In genomic region chr10:9906185-9906584, GRCm38 (mm10) we compare ENCODE assay signal across 23 mouse cellular contexts.
"Had no signal": no experiment of that assay in that cellular context is flagged by ENCODE, and none has a peak within 500 bp of the region (broad histone marks: within the 10 kb centered on the region; RNA-seq: fewer than 3 reads in every experiment).

No protein-coding gene starts in this region.

- H3K4me3 ChIP-seq: heart, embryonic 10.5 days; heart, embryonic 12.5 days; hindbrain, embryonic 13.5 days; hindbrain, embryonic 15.5 days; limb, embryonic 10.5 days; limb, embryonic 12.5 days; liver, embryonic 13.5 days; liver, embryonic 15.5 days had no signal

- H3K27ac ChIP-seq: heart, embryonic 10.5 days; hindbrain, embryonic 13.5 days; hindbrain, embryonic 15.5 days; hindbrain, postnatal 0 days; kidney, postnatal 0 days; limb, embryonic 10.5 days; limb, embryonic 12.5 days; liver, embryonic 13.5 days; liver, embryonic 15.5 days had no signal

- DNase-seq: gastrocnemius, postnatal 14 days; gastrocnemius, postnatal 36 days; heart, adult 18-20 months; heart, postnatal 14 days; heart, postnatal 36 days; kidney, adult 11 months; kidney, adult 2 months; kidney, postnatal 14 days; layer of hippocampus, adult 9-11 months; layer of hippocampus, postnatal 36 days; liver; liver, embryonic 13.5 days had no signal

- H3K4me1 ChIP-seq: heart, embryonic 10.5 days; heart, embryonic 12.5 days; hindbrain, embryonic 13.5 days; hindbrain, embryonic 15.5 days; limb, embryonic 12.5 days had no signal

- H3K4me2 ChIP-seq: heart, embryonic 12.5 days; hindbrain, embryonic 13.5 days; hindbrain, embryonic 15.5 days; limb, embryonic 12.5 days; liver, embryonic 11.5 days; liver, embryonic 13.5 days; liver, embryonic 15.5 days had no signal

- H3K36me3 ChIP-seq: heart, embryonic 10.5 days; heart, embryonic 12.5 days; hindbrain, embryonic 13.5 days; hindbrain, embryonic 15.5 days; limb, embryonic 10.5 days; limb, embryonic 12.5 days; liver, embryonic 13.5 days; liver, embryonic 15.5 days had no signal

- H3K9ac ChIP-seq: heart, embryonic 12.5 days; hindbrain, embryonic 13.5 days; hindbrain, embryonic 15.5 days; limb, embryonic 12.5 days; liver, embryonic 13.5 days; liver, embryonic 15.5 days had no signal

- ATAC-seq: hindbrain, postnatal 0 days; intestine, embryonic 16.5 days had no signal

- H3K9me3 ChIP-seq: heart, embryonic 10.5 days; heart, embryonic 12.5 days; hindbrain, embryonic 13.5 days; hindbrain, embryonic 15.5 days; limb, embryonic 10.5 days; limb, embryonic 12.5 days; liver, embryonic 13.5 days; liver, embryonic 15.5 days had no signal

- H3K27me3 ChIP-seq: heart, embryonic 12.5 days; hindbrain, embryonic 13.5 days; hindbrain, embryonic 15.5 days; limb, embryonic 12.5 days; liver, embryonic 13.5 days; liver, embryonic 15.5 days had no signal
